ENCODE assay signal across 10 mouse cellular contexts in the genomic region with DNA sequence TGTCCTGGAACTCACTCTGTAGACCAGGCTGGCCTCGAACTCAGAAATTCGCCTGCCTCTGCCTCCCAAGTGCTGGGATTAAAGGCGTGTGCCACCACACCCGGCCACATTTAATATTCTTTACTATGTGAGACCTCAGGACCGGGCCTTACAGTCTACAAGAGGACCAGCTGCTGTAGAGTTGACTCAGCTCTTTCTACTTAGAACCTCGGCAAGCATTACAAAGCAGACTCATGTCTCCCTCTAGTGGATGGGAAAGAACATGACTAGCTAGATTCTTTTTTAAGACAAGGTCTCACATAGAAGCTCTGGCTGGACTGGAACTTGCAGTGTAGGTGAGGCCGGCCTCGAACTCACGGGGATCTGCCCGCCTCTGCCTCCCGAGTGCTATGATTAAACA. TPM values are rescaled to one million over a fixed set of nuclear protein-coding genes. Genes with fewer than 3 reads are reported as not detected.
DNase-seq lines count a peak whose midpoint lies in the region; ATAC-seq lines count a peak whose summit lies in the region.
"Had no signal": no experiment of that assay in that cellular context is flagged by ENCODE, and none has a peak within 500 bp of the region (broad histone marks: within the 10 kb centered on the region; RNA-seq: fewer than 3 reads in every experiment).

No protein-coding gene starts in this region.

- H3K4me1 ChIP-seq in embryonic facial prominence, embryonic 14.5 days (ENCODE audit: control insufficient read depth, insufficient read depth, low read length), result no peaks in the 10 kb centered on the region

- H3K27me3 ChIP-seq in embryonic facial prominence, embryonic 14.5 days (replicated peaks; ENCODE audit: control insufficient read depth, insufficient read depth, low read length), result no peaks in the 10 kb centered on the region

- no peak overlapping the region for H3K27ac ChIP-seq in embryonic facial prominence, embryonic 14.5 days (replicated peaks; ENCODE audit: low read depth, low read length)
- H3K27ac ChIP-seq: heart, embryonic 15.5 days; neural tube, embryonic 13.5 days had no signal

- 43% methylated on average over 11 of the region's 11 CpGs for WGBS in embryonic facial prominence, embryonic 14.5 days

- H3K4me3 ChIP-seq in embryonic facial prominence, embryonic 14.5 days (ENCODE audit: low read depth, low read length), result no peak overlapping the region
- H3K4me3 ChIP-seq: heart, embryonic 15.5 days; neural tube, embryonic 13.5 days had no signal

- DNase-seq in adrenal gland, postnatal 10 days, result peak; percentile 15
- no peak for DNase-seq in adrenal gland, postnatal 25 days
- peak; percentile 7 for DNase-seq in right cerebral cortex, postnatal 25 days
- no peak for DNase-seq in right cerebral cortex, postnatal 36 days (ENCODE audit: low spot score in 2 of 2)
- DNase-seq in embryonic facial prominence, embryonic 14.5 days (ENCODE audit: low spot score), result peak; percentile 86
- DNase-seq in kidney, adult 8-10 months, result peak; percentile 31 to 56
- DNase-seq in mesoderm, embryonic 11.5 days (ENCODE audit: low read depth, low spot score), result peak; percentile 78
- DNase-seq in urinary bladder, postnatal 4 days (ENCODE audit: low spot score in 2 of 2), result no peak

- no peaks in the 10 kb centered on the region for H3K9me3 ChIP-seq in embryonic facial prominence, embryonic 14.5 days (ENCODE audit: control insufficient read depth, low read length)
- H3K9me3 ChIP-seq: heart, embryonic 15.5 days; neural tube, embryonic 13.5 days had no signal

- no peak overlapping the region for H3K9ac ChIP-seq in embryonic facial prominence, embryonic 14.5 days (ENCODE audit: low read depth, low read length)
- H3K9ac ChIP-seq: heart, embryonic 15.5 days; neural tube, embryonic 13.5 days had no signal

- H3K36me3 ChIP-seq in embryonic facial prominence, embryonic 14.5 days (ENCODE audit: control insufficient read depth, insufficient read depth, low read length), result no peaks in the 10 kb centered on the region
- H3K36me3 ChIP-seq: heart, embryonic 15.5 days; neural tube, embryonic 13.5 days had no signal

- H3K4me2 ChIP-seq in embryonic facial prominence, embryonic 14.5 days (ENCODE audit: low read depth, low read length), result no peak overlapping the region
- H3K4me2 ChIP-seq: heart, embryonic 15.5 days; neural tube, embryonic 13.5 days had no signal

- ATAC-seq in embryonic facial prominence, embryonic 14.5 days (ENCODE audit: low read depth), result peak; percentile 42; the same call in 1 of the 2 replicates

RNA-seq across cellular contexts. Expression of a gene that starts 13.9 kb away (rescaled TPM):
- not detected for total RNA-seq in adrenal gland, postnatal 10 days (2021)
- not detected in 2 replicates for total RNA-seq in adrenal gland, postnatal 25 days (2021)
- 0.54 TPM in 1 of 2 replicates, not detected in the other for polyA plus RNA-seq in embryonic facial prominence, embryonic 14.5 days (2014; fragmentation: Nextera tagmentation; extraction: Ambion mirVana)

RNA-seq across cellular contexts. Expression of a gene that starts 55.6 kb away (rescaled TPM):
- total RNA-seq in adrenal gland, postnatal 10 days (2021), result not detected
- total RNA-seq in adrenal gland, postnatal 25 days (2021), result not detected in 2 replicates
- 0.08 and 0.30 TPM in 2 replicates for polyA plus RNA-seq in embryonic facial prominence, embryonic 14.5 days (2014; fragmentation: Nextera tagmentation; extraction: Ambion mirVana)
- polyA plus RNA-seq: heart, embryonic 15.5 days; neural tube, embryonic 13.5 days had no signal

Comparison
In these comparisons a context has a peak if more than half of its experiments do, and no peak if none do; other contexts are left out.
1. DNase-seq: peak in adrenal gland, postnatal 10 days (single experiment), right cerebral cortex, postnatal 25 days (single experiment), embryonic facial prominence, embryonic 14.5 days (single experiment), kidney, adult 8-10 months (2 of 2) and mesoderm, embryonic 11.5 days (single experiment); none in adrenal gland, postnatal 25 days (single experiment), right cerebral cortex, postnatal 36 days (0 of 2) and urinary bladder, postnatal 4 days (0 of 2).